Mouse (Mus musculus) hindbrain, embryonic 12.5 days (tissue): Measurements from ENCODE around the gene Tctex1d2. TPM values are rescaled to one million over a fixed set of nuclear protein-coding genes. Genes with fewer than 3 reads are reported as not detected.

Source experiments
- ATAC-seq: fragments of 200-750 bp; cut with Nextera tagmentation; 2 replicates; pipeline ENCODE4 v1.8.0; 2017; ENCODE audit warnings: moderate TSS enrichment; ENCODE audit not compliant: low FRiP score
- H3K27ac ChIP-seq: fragments of 300-500 bp; sonication (generic); 2 replicates; pipeline ENCODE4 v1.5.1; 2016; ENCODE audit warnings: mild to moderate bottlenecking
- H3K27me3 ChIP-seq: fragments of 300-500 bp; sonication (generic); 2 replicates; pipeline ENCODE4 v1.6.1; 2016; ENCODE audit warnings: mild to moderate bottlenecking
- H3K36me3 ChIP-seq: fragments of 300-500 bp; sonication (generic); 2 replicates; pipeline ENCODE4 v1.6.1; 2016; ENCODE audit warnings: mild to moderate bottlenecking
- H3K4me1 ChIP-seq: fragments of 300-500 bp; sonication (generic); 2 replicates; pipeline ENCODE4 v1.6.1; 2016
- H3K4me2 ChIP-seq: fragments of 300-500 bp; sonication (generic); replicated peaks from 2 replicates; pipeline ENCODE4 v1.6.1; 2016; ENCODE audit warnings: mild to moderate bottlenecking
- H3K4me3 ChIP-seq: fragments of 300-500 bp; sonication (generic); 2 replicates; pipeline ENCODE4 v1.5.1; 2016; ENCODE audit warnings: mild to moderate bottlenecking
- H3K9ac ChIP-seq: fragments of 300-500 bp; sonication (generic); 2 replicates; pipeline ENCODE4 v1.6.1; 2016; ENCODE audit warnings: mild to moderate bottlenecking, moderate library complexity
- H3K9me3 ChIP-seq: fragments of 300-500 bp; sonication (generic); replicated peaks from 2 replicates; pipeline ENCODE4 v1.6.1; 2016; ENCODE audit warnings: mild to moderate bottlenecking
- WGBS: fragments of 180-500 bp; shearing (Covaris S2); methylation state at CpG from one replicate; pipeline ENCODE4 v1.1.7; 2016; 5-methylcytosine and 5-hydroxymethylcytosine counted together
- polyA plus RNA-seq: library from polyadenylated mRNA; unstranded; fragments of >200 nt; fragmentation: Nextera tagmentation; extraction: Ambion mirVana; gene quantifications from 2 replicates; pipeline ENCODE4 v1.2.1, GENCODE M21; 2016

The Tctex1d2 gene
- 27.6 and 29.8 TPM in 2 replicates for polyA plus RNA-seq

GRCm38 (mm10) chr16:32419517-32420483, at the start of gene Tctex1d2:
Tctex1d2 (plus strand) TSS chr16:32419702.
- Histone ChIP-seq H3K9ac (peak within 1 kb of the TSS; percentile 77), H3K27me3 (no peaks in the 10 kb centered on the region), H3K4me3 (peak within 1 kb of the TSS; percentile 70), H3K4me2 (peak within 1 kb of the TSS; percentile 73), H3K36me3 (no peaks in the 10 kb centered on the region), H3K4me1 (peaks cover 10% of the 10 kb centered on the region), H3K9me3 (no peaks in the 10 kb centered on the region), H3K27ac (peak within 1 kb of the TSS; percentile 93)
- peak; percentile 94 for ATAC-seq
- under 1% methylated on average over 45 of the region's 45 CpGs for WGBS

- Histone ChIP-seq H3K9me3 (no peaks in the 10 kb centered on the region), H3K27ac (no peak overlapping the region), H3K36me3 (peaks cover 54% of the 10 kb centered on the region), H3K4me1 (no peaks in the 10 kb centered on the region), H3K4me2 (no peak overlapping the region), H3K27me3 (no peaks in the 10 kb centered on the region), H3K4me3 (no peak overlapping the region), H3K9ac (no peak overlapping the region)
- 89% methylated on average over 4 of the region's 4 CpGs for WGBS
- ATAC-seq: no peak
Observed at GRCm38 (mm10) chr16:32371351-32371750, 48.2 kb upstream of the Tctex1d2 start.

GRCm38 (mm10) chr16:32379575-32379974, 39.9 kb upstream of the Tctex1d2 start:
- H3K4me3 ChIP-seq: no peak overlapping the region
- no peak overlapping the region for H3K4me2 ChIP-seq
- WGBS: 98% methylated on average over 2 of the region's 2 CpGs
- no peak overlapping the region for H3K9ac ChIP-seq
- H3K9me3 ChIP-seq: no peaks in the 10 kb centered on the region
- no peak overlapping the region for H3K27ac ChIP-seq
- no peaks in the 10 kb centered on the region for H3K27me3 ChIP-seq
- H3K4me1 ChIP-seq: no peaks in the 10 kb centered on the region
- peaks cover 69% of the 10 kb centered on the region for H3K36me3 ChIP-seq
- ATAC-seq: no peak

- H3K36me3 ChIP-seq: peaks cover 56% of the 10 kb centered on the region
- no peak overlapping the region for H3K4me2 ChIP-seq
- H3K9me3 ChIP-seq: no peaks in the 10 kb centered on the region
- no peaks in the 10 kb centered on the region for H3K27me3 ChIP-seq
- no peak overlapping the region for H3K4me3 ChIP-seq
- H3K4me1 ChIP-seq: no peaks in the 10 kb centered on the region
- H3K27ac ChIP-seq: no peak overlapping the region
- ATAC-seq: no peak
- no peak overlapping the region for H3K9ac ChIP-seq
Observed at GRCm38 (mm10) chr16:32382901-32383300, 36.6 kb upstream of the Tctex1d2 start.

- Histone ChIP-seq H3K4me3 (no peak overlapping the region), H3K9me3 (no peaks in the 10 kb centered on the region), H3K36me3 (peaks cover 36% of the 10 kb centered on the region), H3K9ac (no peak overlapping the region), H3K4me1 (no peaks in the 10 kb centered on the region), H3K27ac (no peak overlapping the region), H3K27me3 (no peaks in the 10 kb centered on the region), H3K4me2 (no peak overlapping the region)
- whole genome bisulfite sequencing: 89% methylated on average over 2 of the region's 2 CpGs
- ATAC-seq: no peak
Observed at GRCm38 (mm10) chr16:32384885-32385284, 34.6 kb upstream of the Tctex1d2 start.

GRCm38 (mm10) chr16:32386826-32387225, 32.7 kb upstream of the Tctex1d2 start:
- Histone ChIP-seq H3K4me3 (no peak overlapping the region), H3K9me3 (no peaks in the 10 kb centered on the region), H3K9ac (no peak overlapping the region), H3K27me3 (no peaks in the 10 kb centered on the region), H3K4me1 (no peaks in the 10 kb centered on the region), H3K27ac (no peak overlapping the region), H3K4me2 (no peak overlapping the region), H3K36me3 (peaks cover 36% of the 10 kb centered on the region)
- 86% methylated on average over 3 of the region's 3 CpGs for WGBS
- no peak for ATAC-seq

- Histone ChIP-seq H3K4me2 (no peak overlapping the region), H3K27me3 (no peaks in the 10 kb centered on the region), H3K4me1 (no peaks in the 10 kb centered on the region), H3K27ac (no peak overlapping the region), H3K4me3 (no peak overlapping the region), H3K36me3 (peaks cover 30% of the 10 kb centered on the region), H3K9ac (no peak overlapping the region), H3K9me3 (no peaks in the 10 kb centered on the region)
- ATAC-seq: no peak
Observed at GRCm38 (mm10) chr16:32389049-32389448, 30.5 kb upstream of the Tctex1d2 start.

- Histone ChIP-seq H3K9ac (no peak overlapping the region), H3K27me3 (no peaks in the 10 kb centered on the region), H3K4me2 (no peak overlapping the region), H3K4me1 (no peaks in the 10 kb centered on the region), H3K4me3 (no peak overlapping the region), H3K36me3 (peaks cover 26% of the 10 kb centered on the region), H3K9me3 (no peaks in the 10 kb centered on the region), H3K27ac (no peak overlapping the region)
- no peak for ATAC-seq
- WGBS: 95% methylated on average over 3 of the region's 3 CpGs
Observed at GRCm38 (mm10) chr16:32389841-32390240, 29.7 kb upstream of the Tctex1d2 start.

- ATAC-seq: no peak
- H3K9ac ChIP-seq: no peak overlapping the region
- H3K4me1 ChIP-seq: no peaks in the 10 kb centered on the region
- no peak overlapping the region for H3K4me3 ChIP-seq
- no peaks in the 10 kb centered on the region for H3K9me3 ChIP-seq
- H3K4me2 ChIP-seq: no peak overlapping the region
- H3K36me3 ChIP-seq: peaks cover 19% of the 10 kb centered on the region
- H3K27ac ChIP-seq: no peak overlapping the region
- H3K27me3 ChIP-seq: no peaks in the 10 kb centered on the region
- 95% methylated on average over 3 of the region's 3 CpGs for WGBS
Observed at GRCm38 (mm10) chr16:32390882-32391281, 28.6 kb upstream of the Tctex1d2 start.

GRCm38 (mm10) chr16:32395679-32396540, 23.6 kb upstream of the Tctex1d2 start:
- Histone ChIP-seq H3K4me2 (no peak overlapping the region), H3K4me1 (no peaks in the 10 kb centered on the region), H3K27me3 (no peaks in the 10 kb centered on the region), H3K9me3 (no peaks in the 10 kb centered on the region), H3K9ac (no peak overlapping the region), H3K4me3 (no peak overlapping the region), H3K36me3 (peaks cover 17% of the 10 kb centered on the region), H3K27ac (0 out of 2 replicates have a peak overlapping the region, but pooled peaks have one; percentile 52)
- 75% methylated on average over 6 of the region's 6 CpGs for WGBS
- ATAC-seq: no peak

- Histone ChIP-seq H3K4me2 (no peak overlapping the region), H3K27me3 (no peaks in the 10 kb centered on the region), H3K4me3 (no peak overlapping the region), H3K9ac (no peak overlapping the region), H3K36me3 (peaks cover 12% of the 10 kb centered on the region), H3K4me1 (no peaks in the 10 kb centered on the region), H3K27ac (0 out of 2 replicates have a peak overlapping the region, but pooled peaks have one; percentile 52), H3K9me3 (no peaks in the 10 kb centered on the region)
- WGBS: 58% methylated on average over 3 of the region's 3 CpGs
- no peak for ATAC-seq
Observed at GRCm38 (mm10) chr16:32396541-32396835, 23.0 kb upstream of the Tctex1d2 start.

- Histone ChIP-seq H3K27me3 (no peaks in the 10 kb centered on the region), H3K27ac (no peak overlapping the region), H3K4me3 (no peak overlapping the region), H3K4me1 (no peaks in the 10 kb centered on the region), H3K4me2 (no peak overlapping the region), H3K9me3 (no peaks in the 10 kb centered on the region), H3K9ac (no peak overlapping the region), H3K36me3 (peaks cover 2% of the 10 kb centered on the region)
- WGBS: 77% methylated on average over 3 of the region's 3 CpGs
- ATAC-seq: no peak
Observed at GRCm38 (mm10) chr16:32398206-32398605, 21.3 kb upstream of the Tctex1d2 start.
